Mouse (Mus musculus): ENCODE data around the gene Gas2l1.

DNA sequence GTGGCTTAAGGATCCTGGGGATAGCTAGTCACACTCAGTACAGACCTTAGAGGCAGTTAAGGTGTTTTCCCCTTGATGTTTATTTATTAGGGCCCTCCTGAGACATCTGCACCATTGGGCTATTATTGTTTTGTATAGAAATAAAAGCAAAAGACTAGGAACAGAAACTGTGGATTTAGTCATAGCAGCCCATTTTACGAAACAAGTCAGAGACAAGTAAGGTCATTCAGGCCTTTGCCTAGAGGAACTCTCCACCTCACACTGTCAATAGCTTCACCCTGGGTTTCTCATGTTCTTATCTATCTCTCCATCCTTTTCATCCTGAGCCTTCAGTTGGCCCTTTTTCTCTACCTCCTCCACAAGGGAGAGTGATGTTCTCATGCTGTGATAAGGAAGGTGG, 40.0 kb downstream of the Gas2l1 start:
- TF ChIP-seq POLR2A (IDR thresholded peaks at IDR 0.05; ENCODE audit: borderline replicate concordance, control insufficient read depth, low read depth, low read length) (no peak), CTCF (IDR thresholded peaks at IDR 0.05; ENCODE audit: control insufficient read depth, insufficient read depth, low read length) (no peak)
